Mouse (Mus musculus) midbrain, embryonic 14.5 days (tissue): Measurements from ENCODE around the gene Tyms. TPM values are rescaled to one million over a fixed set of nuclear protein-coding genes. Genes with fewer than 3 reads are reported as not detected.

Experiments used
- ATAC-seq: fragments of 200-750 bp; cut with Nextera tagmentation; 2 replicates; pipeline ENCODE4 v1.8.0; 2017; ENCODE audit warnings: moderate number of reproducible peaks, moderate library complexity; ENCODE audit not compliant: low FRiP score, low TSS enrichment
- DNase-seq: peaks from one replicate; pipeline ENCODE4 v3.0.0-alpha.2; 2015
- H3K27ac ChIP-seq: fragments of 300-500 bp; sonication (generic); replicated peaks from 2 replicates; pipeline ENCODE4 v1.5.1; 2014; ENCODE audit warnings: mild to moderate bottlenecking, low read depth, low read length, moderate library complexity
- H3K27me3 ChIP-seq: fragments of 300-500 bp; sonication (generic); 2 replicates; pipeline ENCODE4 v1.6.1; 2014; ENCODE audit warnings: low read length, control low read depth, mixed read lengths; ENCODE audit not compliant: control insufficient read depth, insufficient read depth
- H3K36me3 ChIP-seq: fragments of 300-500 bp; sonication (generic); 2 replicates; pipeline ENCODE4 v1.6.1; 2014; ENCODE audit warnings: low read length, control low read depth; ENCODE audit not compliant: control insufficient read depth, insufficient read depth
- H3K4me1 ChIP-seq: fragments of 300-500 bp; sonication (generic); 2 replicates; pipeline ENCODE4 v1.6.1; 2014; ENCODE audit warnings: mild to moderate bottlenecking, antibody characterized with exemption, low read length, control low read depth; ENCODE audit not compliant: control insufficient read depth, insufficient read depth
- H3K4me2 ChIP-seq: fragments of 300-500 bp; sonication (generic); 2 replicates; pipeline ENCODE4 v1.6.1; 2014; ENCODE audit warnings: mild to moderate bottlenecking, low read length, moderate library complexity
- H3K4me3 ChIP-seq: fragments of 300-500 bp; sonication (generic); replicated peaks from 2 replicates; pipeline ENCODE4 v1.5.1; 2014; ENCODE audit warnings: low read depth, low read length
- H3K9ac ChIP-seq: fragments of 300-500 bp; sonication (generic); replicated peaks from 2 replicates; pipeline ENCODE4 v1.6.1; 2014; ENCODE audit warnings: mild to moderate bottlenecking, low read length, moderate library complexity
- H3K9me3 ChIP-seq: fragments of 300-500 bp; sonication (generic); 2 replicates; pipeline ENCODE4 v1.6.1; 2016; ENCODE audit warnings: low read length, control low read depth, mixed read lengths; ENCODE audit not compliant: control insufficient read depth
- WGBS: fragments of 180-500 bp; shearing (Covaris S2); extraction: QIAGEN DNeasy Blood & Tissue Kit; methylation state at CpG from one replicate; pipeline ENCODE4 v1.1.7; 2014; 5-methylcytosine and 5-hydroxymethylcytosine counted together
- polyA plus RNA-seq: library from polyadenylated mRNA; unstranded; fragments of >200 nt; fragmentation: Nextera tagmentation; extraction: Ambion mirVana; gene quantifications from 2 replicates; pipeline ENCODE4 v1.2.1, GENCODE M21; 2014

The Tyms gene
- polyA plus RNA-seq, 1 experiment from 2014 or later: 63.6 TPM

- 92% methylated on average over 3 of the region's 3 CpGs for WGBS
- no peak for ATAC-seq
- no peak for DNase-seq
- Histone ChIP-seq H3K4me3 (no peak overlapping the region), H3K9me3 (no peaks in the 10 kb centered on the region), H3K27me3 (peaks cover 7% of the 10 kb centered on the region; the same call in 1 of the 2 replicates), H3K36me3 (peaks cover 26% of the 10 kb centered on the region), H3K9ac (no peak overlapping the region), H3K4me2 (no peak overlapping the region), H3K27ac (no peak overlapping the region), H3K4me1 (peaks cover 39% of the 10 kb centered on the region)
Measured at GRCm38 (mm10) chr5:30112533-30113068, 39.2 kb upstream of the Tyms start.

- DNase-seq (no peak), ATAC-seq (no peak)
- H3K27ac ChIP-seq: no peak overlapping the region
- H3K4me2 ChIP-seq: peak overlapping the region; percentile 47
- H3K36me3 ChIP-seq: peaks cover 17% of the 10 kb centered on the region
- peaks cover 7% of the 10 kb centered on the region; the same call in 1 of the 2 replicates for H3K27me3 ChIP-seq
- WGBS: 66% methylated on average over 3 of the region's 3 CpGs
- H3K9me3 ChIP-seq: no peaks in the 10 kb centered on the region
- peak overlapping the region; percentile 2; the same call in 1 of the 2 replicates for H3K9ac ChIP-seq
- peaks cover 46% of the 10 kb centered on the region for H3K4me1 ChIP-seq
- no peak overlapping the region for H3K4me3 ChIP-seq
Measured at GRCm38 (mm10) chr5:30111771-30112170, 38.4 kb upstream of the Tyms start.

- H3K4me2 ChIP-seq: peak overlapping the region; percentile 47
- peak overlapping the region; percentile 2; the same call in 1 of the 2 replicates for H3K9ac ChIP-seq
- 0 out of 2 replicates have a peak overlapping the region, but pooled peaks have one; percentile 4 for H3K4me3 ChIP-seq
- H3K36me3 ChIP-seq: peaks cover 11% of the 10 kb centered on the region
- DNase-seq (peak; percentile 83), ATAC-seq (no peak)
- peaks cover 52% of the 10 kb centered on the region for H3K4me1 ChIP-seq
- 3% methylated on average over 18 of the region's 18 CpGs for WGBS
- H3K9me3 ChIP-seq: no peaks in the 10 kb centered on the region
- H3K27ac ChIP-seq: peak overlapping the region; percentile 74
- peaks cover 7% of the 10 kb centered on the region; the same call in 1 of the 2 replicates for H3K27me3 ChIP-seq
Measured at GRCm38 (mm10) chr5:30111126-30111525, 37.7 kb upstream of the Tyms start.

- WGBS: 4% methylated on average over 22 of the region's 22 CpGs
- H3K4me1 ChIP-seq: peaks cover 53% of the 10 kb centered on the region
- peak overlapping the region; percentile 47 for H3K4me2 ChIP-seq
- peak; percentile 61 for DNase-seq
- 0 out of 2 replicates have a peak overlapping the region, but pooled peaks have one; percentile 4 for H3K4me3 ChIP-seq
- ATAC-seq: no peak
- H3K27ac ChIP-seq: peak overlapping the region; percentile 74
- H3K9me3 ChIP-seq: no peaks in the 10 kb centered on the region
- H3K9ac ChIP-seq: peak overlapping the region; percentile 2; the same call in 1 of the 2 replicates
- peaks cover 5% of the 10 kb centered on the region; the same call in 1 of the 2 replicates for H3K36me3 ChIP-seq
- H3K27me3 ChIP-seq: peaks cover 7% of the 10 kb centered on the region; the same call in 1 of the 2 replicates
Measured at GRCm38 (mm10) chr5:30110371-30111060, 37.1 kb upstream of the Tyms start.

GRCm38 (mm10) chr5:30109899-30110298, 36.5 kb upstream of the Tyms start:
- peak overlapping the region; percentile 74; the same call in 1 of the 2 replicates for H3K27ac ChIP-seq
- DNase-seq (no peak), ATAC-seq (no peak)
- 0 out of 2 replicates have a peak, but pooled peaks cover 5% of the 10 kb centered on the region for H3K36me3 ChIP-seq
- 21% methylated on average over 2 of the region's 2 CpGs for WGBS
- H3K27me3 ChIP-seq: peaks cover 7% of the 10 kb centered on the region; the same call in 1 of the 2 replicates
- no peak overlapping the region for H3K9ac ChIP-seq
- H3K9me3 ChIP-seq: no peaks in the 10 kb centered on the region
- H3K4me2 ChIP-seq: peak overlapping the region; percentile 47; the same call in 1 of the 2 replicates
- H3K4me1 ChIP-seq: peaks cover 56% of the 10 kb centered on the region
- no peak overlapping the region for H3K4me3 ChIP-seq

GRCm38 (mm10) chr5:30108233-30108632, 34.8 kb upstream of the Tyms start:
- 56% methylated on average over 6 of the region's 6 CpGs for WGBS
- 0 out of 2 replicates have a peak, but pooled peaks cover 2% of the 10 kb centered on the region for H3K36me3 ChIP-seq
- ATAC-seq (no peak), DNase-seq (no peak)
- H3K4me2 ChIP-seq: peak overlapping the region; percentile 96
- H3K9me3 ChIP-seq: no peaks in the 10 kb centered on the region
- H3K4me1 ChIP-seq: peaks cover 46% of the 10 kb centered on the region
- H3K27ac ChIP-seq: peak overlapping the region; percentile 83; the same call in 1 of the 2 replicates
- H3K27me3 ChIP-seq: peaks cover 7% of the 10 kb centered on the region; the same call in 1 of the 2 replicates
- no peak overlapping the region for H3K4me3 ChIP-seq
- no peak overlapping the region for H3K9ac ChIP-seq

- peak; percentile 39 for DNase-seq
- peak overlapping the region; percentile 78; the same call in 1 of the 2 replicates for H3K9ac ChIP-seq
- ATAC-seq: no peak
- H3K36me3 ChIP-seq: no peaks in the 10 kb centered on the region
- peak overlapping the region; percentile 83 for H3K27ac ChIP-seq
- H3K4me2 ChIP-seq: peak overlapping the region; percentile 96
- H3K4me1 ChIP-seq: peaks cover 46% of the 10 kb centered on the region
- WGBS: under 1% methylated on average over 5 of the region's 5 CpGs
- peaks cover 4% of the 10 kb centered on the region; the same call in 1 of the 2 replicates for H3K27me3 ChIP-seq
- H3K9me3 ChIP-seq: no peaks in the 10 kb centered on the region
- H3K4me3 ChIP-seq: peak overlapping the region; percentile 66; the same call in 1 of the 2 replicates
Measured at GRCm38 (mm10) chr5:30107611-30108041, 34.2 kb upstream of the Tyms start.

GRCm38 (mm10) chr5:30107186-30107585, 33.8 kb upstream of the Tyms start:
- DNase-seq (peak; percentile 81), ATAC-seq (peak; percentile 46)
- Histone ChIP-seq H3K4me2 (peak overlapping the region; percentile 96), H3K36me3 (no peaks in the 10 kb centered on the region), H3K9ac (peak overlapping the region; percentile 78; the same call in 1 of the 2 replicates), H3K27me3 (peaks cover under 1% of the 10 kb centered on the region; the same call in 1 of the 2 replicates), H3K27ac (peak overlapping the region; percentile 83), H3K4me3 (peak overlapping the region; percentile 66), H3K4me1 (peaks cover 46% of the 10 kb centered on the region), H3K9me3 (no peaks in the 10 kb centered on the region)
- 0% methylated on average over 7 of the region's 7 CpGs for WGBS
